Mouse (Mus musculus): Measurements from ENCODE around the gene Mybpc1. TPM values are rescaled to one million over a fixed set of nuclear protein-coding genes. Genes with fewer than 3 reads are reported as not detected.
A peak's percentile ranks its signal among the peaks of the same experiment; 100 is the strongest.
"Not testable (repeated sequence)": the region's sequence is repeated elsewhere in the genome, so short reads cannot be mapped to it uniquely, and the experiment has no call there.

Gene Mybpc1
- polyA plus RNA-seq, 1 experiment from 2014 or later, result 12.1 TPM

GRCm38 (mm10) chr10:88547635-88548034 is 57.3 kb downstream of the Mybpc1 start:
- Histone ChIP-seq H3K9ac (no peak overlapping the region), H3K9me3 (replicated peaks) (no peaks in the 10 kb centered on the region), H3K27me3 (no peaks in the 10 kb centered on the region), H3K4me1 (no peaks in the 10 kb centered on the region), H3K27ac (no peak overlapping the region), H3K36me3 (0 out of 2 replicates have a peak, but pooled peaks cover 8% of the 10 kb centered on the region), H3K4me2 (replicated peaks) (no peak overlapping the region), H3K4me3 (no peak overlapping the region)
- no peak for ATAC-seq (ENCODE audit: low FRiP score)
- 62% methylated on average over 2 of the region's 2 CpGs for WGBS

- H3K36me3 ChIP-seq, result no peaks in the 10 kb centered on the region
- no peaks in the 10 kb centered on the region for H3K27me3 ChIP-seq
- H3K9ac ChIP-seq, result no peak overlapping the region
- H3K4me1 ChIP-seq, result no peaks in the 10 kb centered on the region
- 77% methylated on average over 5 of the region's 5 CpGs for WGBS
- H3K4me2 ChIP-seq (replicated peaks), result no peak overlapping the region
- no peak overlapping the region for H3K4me3 ChIP-seq
- ATAC-seq (ENCODE audit: low FRiP score), result no peak
- H3K9me3 ChIP-seq (replicated peaks), result no peaks in the 10 kb centered on the region
- H3K27ac ChIP-seq, result no peak overlapping the region
Observed at GRCm38 (mm10) chr10:88530631-88531030, 74.3 kb downstream of the Mybpc1 start.

GRCm38 (mm10) chr10:88524016-88524415 is 80.9 kb downstream of the Mybpc1 start:
- 88% methylated on average over 2 of the region's 2 CpGs for WGBS
- no peak overlapping the region for H3K27ac ChIP-seq
- ATAC-seq (ENCODE audit: low FRiP score), result no peak
- H3K27me3 ChIP-seq, result no peaks in the 10 kb centered on the region
- H3K9me3 ChIP-seq (replicated peaks), result no peaks in the 10 kb centered on the region
- H3K4me2 ChIP-seq (replicated peaks), result no peak overlapping the region
- no peak overlapping the region for H3K9ac ChIP-seq
- H3K36me3 ChIP-seq, result no peaks in the 10 kb centered on the region
- H3K4me3 ChIP-seq, result no peak overlapping the region
- no peaks in the 10 kb centered on the region for H3K4me1 ChIP-seq

- Histone ChIP-seq H3K36me3 (no peaks in the 10 kb centered on the region), H3K27ac (no peak overlapping the region), H3K9me3 (replicated peaks) (no peaks in the 10 kb centered on the region), H3K9ac (no peak overlapping the region), H3K4me2 (replicated peaks) (no peak overlapping the region), H3K4me1 (no peaks in the 10 kb centered on the region), H3K27me3 (no peaks in the 10 kb centered on the region), H3K4me3 (no peak overlapping the region)
- 71% methylated on average over 1 of the region's 1 CpGs for WGBS
- ATAC-seq (ENCODE audit: low FRiP score), result no peak
Observed at GRCm38 (mm10) chr10:88523212-88523611, 81.7 kb downstream of the Mybpc1 start.

GRCm38 (mm10) chr10:88522795-88523194 is 82.2 kb downstream of the Mybpc1 start:
- no peak for ATAC-seq (ENCODE audit: low FRiP score)
- Histone ChIP-seq H3K4me2 (replicated peaks) (no peak overlapping the region), H3K9ac (no peak overlapping the region), H3K27ac (no peak overlapping the region), H3K36me3 (no peaks in the 10 kb centered on the region), H3K9me3 (replicated peaks) (no peaks in the 10 kb centered on the region), H3K27me3 (no peaks in the 10 kb centered on the region), H3K4me1 (no peaks in the 10 kb centered on the region), H3K4me3 (no peak overlapping the region)
- WGBS, result 91% methylated on average over 8 of the region's 8 CpGs

- not testable (repeated sequence) for H3K4me1 ChIP-seq; H3K4me3 ChIP-seq; H3K9me3 ChIP-seq (replicated peaks); H3K27ac ChIP-seq; H3K9ac ChIP-seq; H3K27me3 ChIP-seq; ATAC-seq (ENCODE audit: low FRiP score); H3K4me2 ChIP-seq (replicated peaks); H3K36me3 ChIP-seq
- 89% methylated on average over 7 of the region's 7 CpGs for WGBS
Observed at GRCm38 (mm10) chr10:88515049-88515448, 89.9 kb downstream of the Mybpc1 start.

GRCm38 (mm10) chr10:88514495-88514894 is 90.5 kb downstream of the Mybpc1 start:
- H3K27me3 ChIP-seq, result no peaks in the 10 kb centered on the region
- no peak overlapping the region for H3K4me2 ChIP-seq (replicated peaks)
- H3K9me3 ChIP-seq (replicated peaks), result no peaks in the 10 kb centered on the region
- no peak overlapping the region for H3K27ac ChIP-seq
- no peak overlapping the region for H3K4me3 ChIP-seq
- H3K9ac ChIP-seq, result no peak overlapping the region
- H3K4me1 ChIP-seq, result no peaks in the 10 kb centered on the region
- H3K36me3 ChIP-seq, result no peaks in the 10 kb centered on the region
- no peak for ATAC-seq (ENCODE audit: low FRiP score)
- WGBS, result 68% methylated on average over 2 of the region's 2 CpGs

GRCm38 (mm10) chr10:88513574-88514135 is 91.3 kb downstream of the Mybpc1 start:
- no peaks in the 10 kb centered on the region for H3K4me1 ChIP-seq
- H3K4me2 ChIP-seq (replicated peaks), result no peak overlapping the region
- WGBS, result 76% methylated on average over 8 of the region's 8 CpGs
- ATAC-seq (ENCODE audit: low FRiP score), result no peak
- no peaks in the 10 kb centered on the region for H3K9me3 ChIP-seq (replicated peaks)
- no peaks in the 10 kb centered on the region for H3K27me3 ChIP-seq
- no peak overlapping the region for H3K9ac ChIP-seq
- no peak overlapping the region for H3K4me3 ChIP-seq
- H3K36me3 ChIP-seq, result no peaks in the 10 kb centered on the region
- H3K27ac ChIP-seq, result no peak overlapping the region

- H3K27me3 ChIP-seq, result no peaks in the 10 kb centered on the region
- no peak for ATAC-seq (ENCODE audit: low FRiP score)
- no peaks in the 10 kb centered on the region for H3K9me3 ChIP-seq (replicated peaks)
- no peak overlapping the region for H3K4me3 ChIP-seq
- no peak overlapping the region for H3K27ac ChIP-seq
- H3K9ac ChIP-seq, result no peak overlapping the region
- H3K4me2 ChIP-seq (replicated peaks), result no peak overlapping the region
- H3K4me1 ChIP-seq, result no peaks in the 10 kb centered on the region
- no peaks in the 10 kb centered on the region for H3K36me3 ChIP-seq
- 93% methylated on average over 9 of the region's 9 CpGs for WGBS
Observed at GRCm38 (mm10) chr10:88511355-88511754, 93.6 kb downstream of the Mybpc1 start.

GRCm38 (mm10) chr10:88510503-88511271 is 94.3 kb downstream of the Mybpc1 start:
- WGBS, result 80% methylated on average over 12 of the region's 12 CpGs
- Histone ChIP-seq H3K36me3 (no peaks in the 10 kb centered on the region), H3K27me3 (no peaks in the 10 kb centered on the region), H3K9ac (no peak overlapping the region), H3K4me2 (replicated peaks) (no peak overlapping the region), H3K27ac (no peak overlapping the region), H3K4me3 (no peak overlapping the region), H3K9me3 (replicated peaks) (no peaks in the 10 kb centered on the region), H3K4me1 (no peaks in the 10 kb centered on the region)
- no peak for ATAC-seq (ENCODE audit: low FRiP score)

- Histone ChIP-seq H3K9me3 (replicated peaks) (no peaks in the 10 kb centered on the region), H3K4me2 (replicated peaks) (no peak overlapping the region), H3K4me3 (no peak overlapping the region), H3K27ac (no peak overlapping the region), H3K4me1 (peaks cover 5% of the 10 kb centered on the region; the same call in 1 of the 2 replicates), H3K27me3 (no peaks in the 10 kb centered on the region), H3K9ac (no peak overlapping the region), H3K36me3 (no peaks in the 10 kb centered on the region)
- 86% methylated on average over 7 of the region's 7 CpGs for WGBS
- ATAC-seq (ENCODE audit: low FRiP score), result no peak
Observed at GRCm38 (mm10) chr10:88507691-88508143, 97.2 kb downstream of the Mybpc1 start.

- Histone ChIP-seq H3K4me3 (no peak overlapping the region), H3K27ac (no peak overlapping the region), H3K4me1 (peaks cover 12% of the 10 kb centered on the region), H3K36me3 (no peaks in the 10 kb centered on the region), H3K9me3 (replicated peaks) (no peaks in the 10 kb centered on the region), H3K4me2 (replicated peaks) (no peak overlapping the region), H3K9ac (no peak overlapping the region), H3K27me3 (no peaks in the 10 kb centered on the region)
- 73% methylated on average over 5 of the region's 5 CpGs for WGBS
- ATAC-seq (ENCODE audit: low FRiP score), result no peak
Observed at GRCm38 (mm10) chr10:88505256-88505655, 99.7 kb downstream of the Mybpc1 start.

- Histone ChIP-seq H3K4me1 (peaks cover 12% of the 10 kb centered on the region), H3K27me3 (no peaks in the 10 kb centered on the region), H3K9ac (no peak overlapping the region), H3K9me3 (replicated peaks) (no peaks in the 10 kb centered on the region), H3K4me2 (replicated peaks) (peak overlapping the region; percentile 82), H3K4me3 (no peak overlapping the region), H3K27ac (no peak overlapping the region), H3K36me3 (no peaks in the 10 kb centered on the region)
- ATAC-seq (ENCODE audit: low FRiP score), result no peak
- 42% methylated on average over 3 of the region's 3 CpGs for WGBS
Observed at GRCm38 (mm10) chr10:88504481-88504880, 100.5 kb downstream of the Mybpc1 start.
